Comparison of ENCODE assay signal across 9 mouse cellular contexts in genomic region chr7:68480770-68481169, GRCm38 (mm10).
DNase-seq lines count a peak whose midpoint lies in the region; ATAC-seq and TF ChIP-seq lines count a peak whose summit lies in the region.
"Had no signal": no experiment of that assay in that cellular context is flagged by ENCODE, and none has a peak within 500 bp of the region (broad histone marks: within the 10 kb centered on the region; RNA-seq: fewer than 3 reads in every experiment).

No protein-coding gene starts in this region.

- ATAC-seq in intestine, postnatal 0 days, result no peak
- ATAC-seq in neural tube, embryonic 11.5 days (ENCODE audit: insufficient read depth, low FRiP score, low TSS enrichment), result no peak

- no peaks in the 10 kb centered on the region for H3K9me3 ChIP-seq in intestine, postnatal 0 days (ENCODE audit: control insufficient read depth)
- no peaks in the 10 kb centered on the region for H3K9me3 ChIP-seq in neural tube, embryonic 11.5 days (ENCODE audit: control insufficient read depth, low read length)
- H3K9me3 ChIP-seq: embryonic facial prominence, embryonic 12.5 days had no signal

- H3K4me1 ChIP-seq in thymus, adult 2 months (replicated peaks; ENCODE audit: control insufficient read depth, insufficient read depth, low read length), result no peaks in the 10 kb centered on the region
- no peaks in the 10 kb centered on the region for H3K4me1 ChIP-seq in intestine, postnatal 0 days (replicated peaks; ENCODE audit: control insufficient read depth, insufficient read depth, low read length)
- no peaks in the 10 kb centered on the region for H3K4me1 ChIP-seq in neural tube, embryonic 11.5 days (ENCODE audit: control insufficient read depth, insufficient read depth, low read length)
- H3K4me1 ChIP-seq: embryonic facial prominence, embryonic 12.5 days had no signal

- no peak overlapping the region for H3K4me3 ChIP-seq in thymus, adult 2 months (ENCODE audit: control insufficient read depth, insufficient read depth, low read length)
- H3K4me3 ChIP-seq in intestine, postnatal 0 days (ENCODE audit: low read depth, low read length), result no peak overlapping the region
- no peak overlapping the region for H3K4me3 ChIP-seq in neural tube, embryonic 11.5 days (ENCODE audit: low read depth, low read length)
- H3K4me3 ChIP-seq: embryonic facial prominence, embryonic 12.5 days had no signal

- no peak overlapping the region for H3K9ac ChIP-seq in intestine, postnatal 0 days (ENCODE audit: low read depth, low read length)
- no peak overlapping the region for H3K9ac ChIP-seq in neural tube, embryonic 11.5 days (ENCODE audit: low read length)
- H3K9ac ChIP-seq: embryonic facial prominence, embryonic 12.5 days had no signal

- peak; percentile 48; the same call in 1 of the 2 replicates for TF ChIP-seq CTCF in thymus, adult 2 months (IDR thresholded peaks at IDR 0.05; ENCODE audit: borderline replicate concordance, control insufficient read depth, extremely low read depth, insufficient read depth, low read length, poor library complexity)
- peak; percentile 82 for TF ChIP-seq CTCF in intestine, postnatal 0 days (IDR thresholded peaks at IDR 0.05; ENCODE audit: low read depth)

- no peak overlapping the region for H3K4me2 ChIP-seq in intestine, postnatal 0 days (replicated peaks; ENCODE audit: low read depth)
- H3K4me2 ChIP-seq in neural tube, embryonic 11.5 days (ENCODE audit: low read depth), result no peak overlapping the region
- H3K4me2 ChIP-seq: embryonic facial prominence, embryonic 12.5 days had no signal

- no peak for TF ChIP-seq POLR2A in thymus, adult 2 months (IDR thresholded peaks at IDR 0.05; ENCODE audit: control insufficient read depth, extremely low read depth, insufficient read depth, low read length, poor library complexity)

- intact Hi-C loops in left cerebral cortex, postnatal 36 days (cut with DNase I), result loop anchor here (1.0 kb wide), 1 partner anchor 106 kb away; no protein-coding TSS in a partner anchor

- no peaks in the 10 kb centered on the region for H3K36me3 ChIP-seq in thymus, adult 2 months (ENCODE audit: control insufficient read depth, insufficient read depth, low read length)
- no peaks in the 10 kb centered on the region for H3K36me3 ChIP-seq in intestine, postnatal 0 days (ENCODE audit: control insufficient read depth, insufficient read depth)
- H3K36me3 ChIP-seq in neural tube, embryonic 11.5 days (ENCODE audit: control insufficient read depth, insufficient read depth, low read length), result no peaks in the 10 kb centered on the region
- H3K36me3 ChIP-seq: embryonic facial prominence, embryonic 12.5 days had no signal

- DNase-seq in thymus, adult 2 months, result peak; percentile 41
- DNase-seq in thymus, adult 18-20 months, result no peak
- peak; percentile 66 for DNase-seq in cerebellum, adult 9-10 months
- DNase-seq in frontal cortex, postnatal 25 days (ENCODE audit: low spot score in 2 of 2), result peak; percentile 27 to 40
- peak; percentile 31 to 40 for DNase-seq in left cerebral cortex, postnatal 36 days (ENCODE audit: low spot score in 2 of 2)
- DNase-seq in neural tube, embryonic 11.5 days (ENCODE audit: low spot score), result peak; percentile 77
- DNase-seq in urinary bladder, postnatal 10 days (ENCODE audit: low spot score), result peak; percentile 17

- no peak overlapping the region for H3K27ac ChIP-seq in thymus, adult 2 months (ENCODE audit: control insufficient read depth, insufficient read depth, low read length)
- no peak overlapping the region for H3K27ac ChIP-seq in intestine, postnatal 0 days (ENCODE audit: low read depth, low read length)
- no peak overlapping the region for H3K27ac ChIP-seq in neural tube, embryonic 11.5 days (ENCODE audit: low read depth, low read length)
- H3K27ac ChIP-seq: embryonic facial prominence, embryonic 12.5 days had no signal

- 25% methylated on average over 7 of the region's 7 CpGs for whole genome bisulfite sequencing in thymus, adult 2 months
- WGBS in intestine, postnatal 0 days, result 26% methylated on average over 7 of the region's 7 CpGs
- 28% methylated on average over 7 of the region's 7 CpGs for WGBS in neural tube, embryonic 11.5 days

- no peaks in the 10 kb centered on the region for H3K27me3 ChIP-seq in thymus, adult 2 months (ENCODE audit: control insufficient read depth, insufficient read depth, low read length)
- peaks cover 3% of the 10 kb centered on the region; the same call in 1 of the 2 replicates for H3K27me3 ChIP-seq in intestine, postnatal 0 days (replicated peaks; ENCODE audit: control insufficient read depth, insufficient read depth, low read length)
- H3K27me3 ChIP-seq in neural tube, embryonic 11.5 days (ENCODE audit: control insufficient read depth, insufficient read depth, low read length), result 0 out of 2 replicates have a peak, but pooled peaks cover 7% of the 10 kb centered on the region

Comparison
In these comparisons a context has a peak if more than half of its experiments do, and no peak if none do; other contexts are left out.
1. DNase-seq: peak in thymus, adult 2 months (single experiment), cerebellum, adult 9-10 months (single experiment), frontal cortex, postnatal 25 days (2 of 2), left cerebral cortex, postnatal 36 days (2 of 2), neural tube, embryonic 11.5 days (single experiment) and urinary bladder, postnatal 10 days (single experiment); none in thymus, adult 18-20 months (0 of 2).